8 mouse cellular contexts compared by ENCODE assay signal in genomic region chr16:92697227-92697736, GRCm38 (mm10).
DNase-seq lines count a peak whose midpoint lies in the region; ATAC-seq lines count a peak whose summit lies in the region.

No protein-coding gene starts in this region.

- ATAC-seq in CD4-positive, CD25-positive, alpha-beta regulatory T cell, adult 4 months = peak; percentile 52
- ATAC-seq in embryonic facial prominence, embryonic 15.5 days (ENCODE audit: insufficient number of reproducible peaks, low FRiP score, low TSS enrichment, low read depth) = peak; percentile 89
- peak; percentile 95 for ATAC-seq in heart, embryonic 12.5 days (ENCODE audit: insufficient number of reproducible peaks, low FRiP score)
- peak; percentile 93 for ATAC-seq in kidney, embryonic 15.5 days (replicated peaks; ENCODE audit: low FRiP score)

- peaks cover 44% of the 10 kb centered on the region for H3K4me1 ChIP-seq in embryonic facial prominence, embryonic 15.5 days
- H3K4me1 ChIP-seq in heart, embryonic 12.5 days (replicated peaks) = peaks cover 27% of the 10 kb centered on the region
- H3K4me1 ChIP-seq in kidney, embryonic 15.5 days = peaks cover 56% of the 10 kb centered on the region

- WGBS in embryonic facial prominence, embryonic 15.5 days = under 1% methylated on average over 53 of the region's 53 CpGs
- under 1% methylated on average over 53 of the region's 53 CpGs for WGBS in heart, embryonic 12.5 days
- under 1% methylated on average over 50 of the region's 53 CpGs for WGBS in kidney, embryonic 15.5 days

- H3K27me3 ChIP-seq in embryonic facial prominence, embryonic 15.5 days = peaks cover 16% of the 10 kb centered on the region; the same call in 1 of the 2 replicates
- H3K27me3 ChIP-seq in heart, embryonic 12.5 days (replicated peaks) = peaks cover 50% of the 10 kb centered on the region
- H3K27me3 ChIP-seq in kidney, embryonic 15.5 days = peaks cover 77% of the 10 kb centered on the region

- peak overlapping the region; percentile 67 for H3K4me3 ChIP-seq in embryonic facial prominence, embryonic 15.5 days (replicated peaks)
- peak overlapping the region; percentile 56 for H3K4me3 ChIP-seq in heart, embryonic 12.5 days
- peak overlapping the region; percentile 59 for H3K4me3 ChIP-seq in kidney, embryonic 15.5 days (replicated peaks)

- peak overlapping the region; percentile 98 for H3K4me2 ChIP-seq in embryonic facial prominence, embryonic 15.5 days (replicated peaks)
- peak overlapping the region; percentile 97 for H3K4me2 ChIP-seq in heart, embryonic 12.5 days
- peak overlapping the region; percentile 96 for H3K4me2 ChIP-seq in kidney, embryonic 15.5 days

- H3K9me3 ChIP-seq in embryonic facial prominence, embryonic 15.5 days (replicated peaks) = no peaks in the 10 kb centered on the region
- H3K9me3 ChIP-seq in heart, embryonic 12.5 days (replicated peaks) = no peaks in the 10 kb centered on the region
- no peaks in the 10 kb centered on the region for H3K9me3 ChIP-seq in kidney, embryonic 15.5 days (replicated peaks)

- H3K9ac ChIP-seq in embryonic facial prominence, embryonic 15.5 days = peak overlapping the region; percentile 63
- peak overlapping the region; percentile 68 for H3K9ac ChIP-seq in heart, embryonic 12.5 days
- peak overlapping the region; percentile 59 for H3K9ac ChIP-seq in kidney, embryonic 15.5 days

- peak; percentile 78 to 79 for DNase-seq in adrenal gland, adult 18-20 months (ENCODE audit: low spot score in 2 of 2)
- peak; percentile 94 for DNase-seq in lung, postnatal 25 days (ENCODE audit: low spot score)
- peak; percentile 67 for DNase-seq in ovary, postnatal 14 days (ENCODE audit: low spot score)
- DNase-seq in urinary bladder, adult 2 months (ENCODE audit: low spot score) = peak; percentile 83

- peak overlapping the region; percentile 92 for H3K27ac ChIP-seq in embryonic facial prominence, embryonic 15.5 days (replicated peaks)
- no peak overlapping the region for H3K27ac ChIP-seq in heart, embryonic 12.5 days (ENCODE audit: poor library complexity, severe bottlenecking)
- no peak overlapping the region for H3K27ac ChIP-seq in kidney, embryonic 15.5 days

- H3K36me3 ChIP-seq in embryonic facial prominence, embryonic 15.5 days = no peaks in the 10 kb centered on the region
- no peaks in the 10 kb centered on the region for H3K36me3 ChIP-seq in heart, embryonic 12.5 days
- H3K36me3 ChIP-seq in kidney, embryonic 15.5 days = no peaks in the 10 kb centered on the region
